Mouse (Mus musculus): ENCODE data around the gene Pde4dip. TPM values are rescaled to one million over a fixed set of nuclear protein-coding genes. Genes with fewer than 3 reads are reported as not detected.

Gene Pde4dip
- total RNA-seq, 4 experiments from 2014 or later, result 195 to 235 (median 214) TPM

DNA sequence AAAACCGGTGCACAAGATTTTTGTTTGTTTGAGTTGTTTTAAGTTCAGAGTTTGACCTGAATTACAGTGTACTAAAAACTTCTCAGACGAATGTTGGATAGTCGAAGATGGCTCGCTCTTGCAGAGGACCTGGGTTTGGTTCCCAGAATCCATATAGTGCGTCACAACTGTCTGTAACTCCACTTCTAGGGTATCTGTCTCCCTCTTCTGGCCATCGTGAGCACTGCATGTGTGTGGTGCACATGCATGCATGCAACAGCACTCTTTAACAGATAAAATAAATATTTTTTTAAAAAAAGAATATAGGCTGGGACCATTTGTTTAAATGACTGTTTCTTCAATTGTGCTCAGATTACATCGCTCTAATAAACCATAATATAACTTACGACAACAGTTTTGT, 233.6 kb downstream of the Pde4dip start:
- no peak for DNase-seq (ENCODE audit: low spot score in 2 of 2)

DNA sequence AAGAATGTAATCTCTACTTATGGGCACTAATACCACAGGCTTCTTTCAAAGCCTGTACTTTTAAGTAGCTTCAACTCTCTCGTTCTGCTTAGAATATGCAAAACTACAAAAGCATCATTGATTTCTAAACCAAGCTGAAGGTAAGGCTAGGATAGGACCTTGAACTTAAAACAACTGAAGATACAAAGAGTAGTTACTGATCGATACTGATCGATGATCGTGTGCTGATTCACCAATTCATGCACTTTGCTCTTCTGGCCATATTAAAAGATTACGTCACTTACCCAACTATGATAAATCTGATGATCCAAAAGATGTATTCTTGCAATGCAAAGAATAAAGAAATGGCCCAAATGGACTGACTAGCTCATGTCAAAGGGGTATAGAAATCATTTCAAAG, 234.7 kb downstream of the Pde4dip start:
- no peak for DNase-seq (ENCODE audit: low spot score in 2 of 2)

DNA sequence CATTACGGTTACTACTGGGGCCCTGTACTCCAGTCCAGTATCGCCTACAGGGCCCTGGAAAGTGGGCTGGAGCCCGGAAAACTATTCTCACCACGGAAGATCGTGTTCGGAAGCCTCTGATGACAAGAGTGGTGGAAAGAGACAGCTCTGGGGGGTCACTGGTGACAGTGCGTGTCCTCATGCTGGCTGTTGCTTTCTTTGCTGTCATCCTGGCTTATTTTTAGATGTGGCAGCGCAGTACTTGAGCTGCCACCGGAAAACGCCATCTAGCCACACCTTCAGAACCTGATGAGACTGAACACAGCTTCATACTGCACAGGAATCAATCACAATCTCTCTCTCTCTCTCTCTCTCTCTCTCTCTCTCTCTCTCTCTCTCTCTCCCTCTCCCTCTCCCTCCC, 236.9 kb downstream of the Pde4dip start:
- DNase-seq (ENCODE audit: low spot score in 2 of 2), result no peak

DNA sequence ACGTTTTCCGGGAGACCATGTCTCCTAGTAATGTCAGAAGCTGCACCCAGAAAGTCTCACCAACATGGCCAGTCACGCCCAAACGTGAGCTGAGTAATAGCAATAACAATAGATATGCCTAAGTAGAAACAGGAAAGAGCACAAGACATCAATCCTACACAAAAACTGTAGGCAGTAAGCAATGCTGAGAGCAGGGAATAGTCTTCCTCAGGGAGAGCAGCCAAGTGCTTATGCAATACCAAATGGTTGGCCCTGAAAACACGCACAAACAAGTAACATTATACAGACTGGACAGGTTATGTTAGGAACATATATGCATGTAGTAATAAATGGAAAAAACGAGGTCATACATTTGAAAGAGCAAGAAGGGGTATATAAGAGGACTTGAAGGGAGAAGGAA, 239.0 kb downstream of the Pde4dip start:
- DNase-seq (ENCODE audit: low spot score in 2 of 2), result no peak

DNA sequence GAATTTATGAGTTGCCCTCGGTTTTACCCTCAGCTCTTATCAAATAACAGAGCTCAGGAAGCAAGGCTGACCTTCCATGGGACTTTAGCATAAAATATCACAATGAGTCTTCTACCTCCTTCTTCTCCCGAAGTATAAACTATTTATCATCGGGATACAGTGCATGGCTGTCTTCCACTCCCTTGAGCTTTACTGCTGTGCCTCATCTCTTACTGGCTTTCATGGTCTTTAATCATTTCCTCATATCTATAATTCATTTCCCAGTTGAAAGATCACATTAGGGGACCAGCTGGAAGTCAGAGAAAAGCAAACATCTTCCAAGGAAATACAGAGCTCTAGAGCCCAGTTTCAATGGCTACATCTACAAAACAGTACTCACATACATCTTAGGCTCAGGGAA, 239.5 kb downstream of the Pde4dip start:
- DNase-seq (ENCODE audit: low spot score in 2 of 2), result no peak

DNA sequence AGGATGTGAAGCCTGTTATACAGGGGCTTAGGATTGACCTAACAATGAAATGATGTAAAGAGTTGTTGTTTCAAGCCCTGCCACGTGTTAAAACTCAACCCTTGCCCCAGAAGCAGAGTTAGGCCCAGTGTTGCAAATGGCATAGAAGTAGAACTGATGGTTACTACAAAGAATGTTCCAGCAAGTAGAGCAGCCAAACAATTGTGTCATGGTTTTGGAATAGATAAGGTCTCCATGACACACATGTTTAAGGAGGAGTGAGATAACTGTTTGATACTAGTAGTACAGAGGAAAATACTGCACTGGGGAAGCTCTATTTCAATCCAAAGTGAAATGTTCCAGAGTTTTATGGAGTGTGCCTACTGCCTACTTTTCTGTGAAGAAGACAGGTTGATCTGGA, 240.0 kb downstream of the Pde4dip start:
- no peak for DNase-seq (ENCODE audit: low spot score in 2 of 2)

DNA sequence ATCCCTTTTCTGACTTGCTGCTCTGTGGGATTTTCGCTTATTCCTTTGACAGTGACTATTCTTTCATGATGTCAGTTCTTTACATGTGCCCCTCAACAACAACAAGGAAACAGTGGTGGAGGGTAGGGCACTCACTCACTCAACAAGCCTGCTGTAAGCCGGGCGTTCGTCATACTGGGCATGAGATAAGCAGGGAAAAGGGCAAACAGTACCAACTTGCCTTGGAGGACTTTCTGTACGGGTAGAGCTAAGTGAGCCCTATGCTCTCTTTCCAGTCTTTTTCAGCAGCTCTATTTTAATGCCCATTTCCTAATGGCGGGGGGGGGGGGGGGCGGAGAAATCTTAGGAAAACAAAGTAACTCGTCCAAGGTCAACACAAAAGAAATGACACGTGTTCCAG, 246.5 kb downstream of the Pde4dip start:
- DNase-seq (ENCODE audit: low spot score in 2 of 2), result no peak

DNA sequence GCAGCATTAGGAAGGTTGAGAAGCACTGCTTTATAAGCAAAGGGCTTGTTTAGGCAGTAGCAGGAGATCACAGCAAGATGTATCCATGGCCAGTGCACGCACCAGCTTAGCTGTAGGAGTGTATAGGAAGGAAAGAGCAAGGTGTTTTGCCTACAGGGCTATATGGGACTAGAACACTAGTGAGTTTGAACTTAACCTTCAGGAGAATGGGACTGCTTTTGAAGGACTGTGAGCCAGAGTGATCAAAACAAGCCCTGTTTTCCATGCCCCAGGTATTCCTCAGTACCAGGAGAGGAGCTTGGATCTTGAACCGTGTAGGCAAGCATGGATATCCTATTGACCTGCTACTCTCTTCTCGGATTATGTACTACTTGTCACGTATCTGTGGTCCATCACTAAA, 247.1 kb downstream of the Pde4dip start:
- no peak for DNase-seq (ENCODE audit: low spot score in 2 of 2)

Small RNA genes within 50 kb of the gene (microRNA-seq; reads per million reads assigned to microRNA genes)
- gene Mir7225, result 0 reads per million in 2 experiments

Other genes with a start within 250 kb of the Pde4dip start
- gene Prkab2, start 230.5 kb downstream of the Pde4dip start, total RNA-seq (2022), result 10 to 100 TPM; 27.4 to 46.3 (median 35.7) TPM
- gene Gm17651, start 214.0 kb downstream of the Pde4dip start, total RNA-seq (2022), result not detected
- gene Sec22b, start 12.5 kb upstream of the Pde4dip start, total RNA-seq (2022), result 10 to 100 TPM; 70.3 to 82.5 (median 74.4) TPM
- gene Notch2, start 124.8 kb upstream of the Pde4dip start, total RNA-seq (2022), result 10 to 100 TPM; 22.9 to 29.1 (median 26.8) TPM

All from layer of hippocampus, adult 8-10 months (tissue).